Mouse (Mus musculus) CH12.LX (cell line): ENCODE measurements around the gene Prr12. TPM values are rescaled to one million over a fixed set of nuclear protein-coding genes. Genes with fewer than 3 reads are reported as not detected.

Experiments used
- DNase-seq: peaks from one replicate; pipeline ENCODE4 v3.0.0-alpha.2; 2013; ENCODE audit errors: extremely low read depth
- H3K27ac ChIP-seq: 2 replicates; pipeline ENCODE4 v1.5.1; 2012; ENCODE audit warnings: low read depth, mild to moderate bottlenecking, control low read depth, moderate library complexity; ENCODE audit not compliant: insufficient read depth
- H3K27me3 ChIP-seq: replicated peaks from 2 replicates; pipeline ENCODE3; 2012; ENCODE audit warnings: inconsistent platforms
- H3K36me3 ChIP-seq, 2 experiments: replicated peaks in 1 of 2; 2 replicates each; pipeline versions ENCODE3 to v1.6.1; 2012; ENCODE audit warnings: inconsistent platforms in 1 of 2, low read length in 1 of 2, mild to moderate bottlenecking in 1 of 2, mixed read lengths in 1 of 2, moderate library complexity in 1 of 2; ENCODE audit not compliant: control insufficient read depth in 1 of 2, insufficient read depth in 1 of 2
- H3K4me1 ChIP-seq, 2 experiments: 2 replicates each; pipeline ENCODE4 v1.6.1; 2012; ENCODE audit warnings: inconsistent platforms in 1 of 2, moderate library complexity in 1 of 2; ENCODE audit not compliant: insufficient read depth in 2 of 2, control insufficient read depth in 1 of 2
- H3K4me2 ChIP-seq: 2 replicates; pipeline ENCODE4 v1.6.1; 2012; ENCODE audit warnings: low read depth, mild to moderate bottlenecking, control low read depth; ENCODE audit not compliant: poor library complexity, insufficient read depth, severe bottlenecking
- H3K4me3 ChIP-seq, 3 experiments: fragments of 150-350 bp in 1 of 3; sonication (generic) in 1 of 3; replicated peaks in 1 of 3; 2 replicates each; pipeline versions ENCODE3 to v1.5.1; 2011 to 2012; ENCODE audit warnings: low read depth in 2 of 3, low read length in 2 of 3, mild to moderate bottlenecking in 2 of 3, moderate library complexity in 2 of 3, control low read depth in 1 of 3, improper control_type of control experiment in 1 of 3, inconsistent platforms in 1 of 3, mixed read lengths in 1 of 3; ENCODE audit not compliant: poor library complexity in 1 of 3
- H3K79me2 ChIP-seq: replicated peaks from 2 replicates; pipeline ENCODE4 v1.6.1; 2012; ENCODE audit warnings: mild to moderate bottlenecking, moderate library complexity; ENCODE audit not compliant: control insufficient read depth, poor library complexity, insufficient read depth, severe bottlenecking; ENCODE audit errors: extremely low read depth
- H3K9ac ChIP-seq: 2 replicates; pipeline ENCODE4 v1.6.1; 2012; ENCODE audit warnings: low read depth, mild to moderate bottlenecking, control low read depth, moderate library complexity; ENCODE audit not compliant: insufficient read depth
- H3K9me3 ChIP-seq: replicated peaks from 2 replicates; pipeline ENCODE3; 2012; ENCODE audit warnings: low read length, inconsistent platforms, mixed read lengths
- CTCF ChIP-seq, 2 experiments: IDR thresholded peaks in 1 of 2; conservative IDR thresholded peaks in 1 of 2; 2 replicates each; pipeline ENCODE4 v1.5.1; 2011 to 2012; ENCODE audit warnings: low read depth in 2 of 2, low read length in 2 of 2, improper control_type of control experiment in 1 of 2, inconsistent platforms in 1 of 2, mild to moderate bottlenecking in 1 of 2, moderate library complexity in 1 of 2
- HCFC1 ChIP-seq: IDR thresholded peaks from 2 replicates; pipeline ENCODE4 v1.6.1; 2012; ENCODE audit warnings: low read depth, mild to moderate bottlenecking, inconsistent platforms, low read length, improper control_type of control experiment
- IRF4 ChIP-seq: IDR thresholded peaks from 2 replicates; pipeline ENCODE4 v1.6.1; 2014; ENCODE audit warnings: low read depth, mild to moderate bottlenecking, inconsistent platforms, low read length, improper control_type of control experiment
- MAFK ChIP-seq: IDR thresholded peaks from 2 replicates; pipeline ENCODE4 v1.6.1; 2011; ENCODE audit warnings: low read length, improper control_type of control experiment; ENCODE audit not compliant: insufficient replicate concordance
- NELFE ChIP-seq: IDR thresholded peaks from 2 replicates; pipeline ENCODE4 v1.6.1; 2011; ENCODE audit warnings: low read depth, low read length, improper control_type of control experiment
- NRF1 ChIP-seq: IDR thresholded peaks from 2 replicates; pipeline ENCODE4 v1.6.1; 2014; ENCODE audit warnings: low read depth, mild to moderate bottlenecking, inconsistent platforms, low read length, improper control_type of control experiment, moderate library complexity
- SIN3A ChIP-seq: IDR thresholded peaks from 2 replicates; pipeline ENCODE4 v1.6.1; 2012; ENCODE audit warnings: low read length, improper control_type of control experiment, inconsistent platforms
- TBP ChIP-seq: conservative IDR thresholded peaks from 2 replicates; pipeline ENCODE4 v1.6.1; 2011; ENCODE audit warnings: low read depth, low read length, improper control_type of control experiment
- ZKSCAN1 ChIP-seq: IDR thresholded peaks from 2 replicates; pipeline ENCODE4 v1.6.1; 2012; ENCODE audit warnings: low read depth, inconsistent platforms, low read length, improper control_type of control experiment, borderline replicate concordance
- ZMIZ1 ChIP-seq: IDR thresholded peaks from 2 replicates; pipeline ENCODE4 v1.6.1; 2012; ENCODE audit warnings: low read depth, mild to moderate bottlenecking, inconsistent platforms, low read length, improper control_type of control experiment
- dilution Hi-C: fragments of 300-500 bp; cut with MboI; formaldehyde crosslinking; loops from 2 replicates; pipeline ENCODE4 v1.14.3; 2020; ENCODE audit warnings: low sequenced_read_pairs; ENCODE audit not compliant: extremely low pct_unique_long_range_greater_than_20kb, extremely low pct_ligation_motif_present
- in situ Hi-C: fragments of 300-500 bp; cut with MboI; formaldehyde crosslinking; loops from 3 replicates; pipeline ENCODE4 v1.14.3; 2019; ENCODE audit warnings: low sequenced_read_pairs, low pct_ligation_motif_present, low pct_unique_long_range_greater_than_20kb, mixed read lengths
- polyA plus RNA-seq: library from polyadenylated mRNA; unstranded; fragments of >175 nt; gene quantifications from 2 replicates; pipeline ENCODE4 v1.2.1, GENCODE M21; 2012; ENCODE audit warnings: low read depth; ENCODE audit not compliant: insufficient read length
- total RNA-seq, 2 experiments: library from RNA; depleted of rRNA; stranded (reverse); fragments of 300-350 nt in 1 of 2; fragments of >200 nt in 1 of 2; gene quantifications; 2 replicates each; pipeline ENCODE4 v1.2.3; 2012 to 2014

Gene Prr12
- total and polyA plus RNA-seq, 3 experiments, result 1.2 to 20.5 (median 6.5) TPM

- DNase-seq, result no peak
- Histone ChIP-seq H3K27ac (no peak overlapping the region), H3K36me3 (no peaks in the 10 kb centered on the region), H3K4me3 (no peak overlapping the region), H3K27me3 (no peaks in the 10 kb centered on the region), H3K9ac (no peak overlapping the region), H3K4me2 (no peak overlapping the region), H3K79me2 (no peaks in the 10 kb centered on the region), H3K9me3 (no peaks in the 10 kb centered on the region), H3K4me1 (peaks cover 3 to 16% of the 10 kb centered on the region in 2 experiments)
- dilution Hi-C loops, result no loop called here
- TF ChIP-seq SIN3A (no peak), ZKSCAN1 (no peak), MAFK (no peak), HCFC1 (no peak)
- in situ Hi-C loops, result no loop called here
These were observed 38.6 kb upstream of the Prr12 start for GRCm38 (mm10) chr7:45091001-45091990.

DNA sequence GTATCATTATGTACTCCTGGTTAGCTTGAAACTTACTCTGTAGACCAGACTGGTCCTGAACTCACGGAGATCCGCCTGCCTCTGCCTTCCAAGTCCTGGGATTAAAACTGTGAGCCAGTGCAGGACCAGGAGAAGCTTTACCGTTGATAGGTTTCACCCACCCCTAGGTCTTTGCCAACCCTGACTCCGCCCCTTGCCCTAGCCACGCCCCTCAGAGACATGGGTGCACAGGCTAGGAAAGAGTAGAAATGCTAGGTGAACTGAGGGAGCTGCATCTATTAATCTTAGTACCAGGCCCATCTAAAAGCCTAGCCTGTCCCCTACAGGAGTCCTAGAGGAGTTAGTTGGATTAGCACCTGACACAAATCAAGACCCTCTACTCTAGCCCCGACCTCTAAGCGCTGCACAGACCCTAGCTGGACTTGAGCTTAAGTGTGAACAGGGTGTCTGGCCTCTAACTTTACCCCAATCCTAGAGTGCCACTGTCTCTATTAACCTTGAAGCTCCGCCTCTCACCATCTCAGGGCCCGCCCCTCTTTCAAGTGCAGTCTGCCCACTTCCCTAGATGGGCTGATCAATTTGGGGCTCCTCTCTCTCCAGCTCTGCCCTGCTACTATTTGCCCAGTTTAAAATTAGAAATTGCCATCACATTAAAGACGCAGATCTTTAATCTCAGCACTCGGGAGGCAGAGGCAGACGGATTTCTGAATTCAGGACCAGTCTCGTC is 37.7 kb upstream of the Prr12 start:
- H3K79me2 ChIP-seq, result no peaks in the 10 kb centered on the region
- H3K4me3 ChIP-seq, result no peak overlapping the region
- peak; percentile 41 for DNase-seq
- H3K27me3 ChIP-seq, result no peaks in the 10 kb centered on the region
- no peak overlapping the region for H3K27ac ChIP-seq
- TF ChIP-seq CTCF (conservative IDR thresholded peaks at IDR 0.05 in 1 of 2, IDR thresholded peaks at IDR 0.05 in 1 of 2; ENCODE audit: low read depth in 2 of 2, low read length in 2 of 2) (no peak), TBP (no peak), IRF4 (no peak)
- peaks cover 3 to 16% of the 10 kb centered on the region in 2 experiments for H3K4me1 ChIP-seq
- no peaks in the 10 kb centered on the region for H3K36me3 ChIP-seq
- in situ Hi-C loops (no loop called here), dilution Hi-C loops (no loop called here)
- peaks cover 4% of the 10 kb centered on the region for H3K9me3 ChIP-seq
- no peak overlapping the region for H3K9ac ChIP-seq
- H3K4me2 ChIP-seq, result no peak overlapping the region

DNA sequence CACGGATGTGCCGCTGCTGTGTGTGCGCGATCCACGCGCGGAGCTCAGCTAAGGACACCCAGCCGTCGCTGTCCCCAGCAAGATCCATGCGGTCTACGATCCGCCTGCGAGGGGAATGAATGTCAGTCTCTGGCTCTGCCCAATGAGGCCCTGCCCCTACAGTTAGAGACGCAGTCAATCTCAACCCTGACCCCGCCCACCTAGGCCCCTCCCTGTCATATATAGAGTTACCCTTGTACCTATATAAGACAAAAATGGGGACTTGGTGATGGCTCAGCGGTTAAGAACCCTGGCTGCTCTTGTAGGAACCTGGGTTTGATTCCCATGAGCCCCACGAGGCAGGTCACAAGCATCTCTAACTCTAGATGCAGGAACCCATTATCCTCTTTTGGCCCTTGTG is 35.9 kb upstream of the Prr12 start:
- in situ Hi-C loops (no loop called here), dilution Hi-C loops (no loop called here)
- H3K27me3 ChIP-seq, result no peaks in the 10 kb centered on the region
- H3K36me3 ChIP-seq, result no peaks in the 10 kb centered on the region
- no peak overlapping the region for H3K27ac ChIP-seq
- no peak overlapping the region for H3K4me3 ChIP-seq
- peaks cover 3 to 16% of the 10 kb centered on the region in 2 experiments for H3K4me1 ChIP-seq
- DNase-seq, result no peak
- H3K79me2 ChIP-seq, result no peaks in the 10 kb centered on the region
- no peak overlapping the region for H3K4me2 ChIP-seq
- peaks cover 4% of the 10 kb centered on the region for H3K9me3 ChIP-seq
- no peak overlapping the region for H3K9ac ChIP-seq
- TF ChIP-seq NRF1 (no peak), ZMIZ1 (no peak), NELFE (no peak)
